Mouse (Mus musculus): ENCODE results near the gene Map3k5.

- TF ChIP-seq CTCF (conservative IDR thresholded peaks at IDR 0.05; ENCODE audit: low read length): no peak
- TF ChIP-seq NANOG (IDR thresholded peaks at IDR 0.05; ENCODE audit: borderline replicate concordance, low read length): no peak
Measured at GRCm38 (mm10) chr10:20001990-20002389, 67.7 kb downstream of the Map3k5 start.
